Mouse (Mus musculus): ENCODE results near the gene Smbd1. TPM values are rescaled to one million over a fixed set of nuclear protein-coding genes. Genes with fewer than 3 reads are reported as not detected.

Smbd1 gene
- total RNA-seq, 2 experiments from 2014 or later = not detected

- intact Hi-C loops (cut with DNase I) = no loop called here
- no peak for DNase-seq (ENCODE audit: low spot score in 2 of 2)
Observed at GRCm38 (mm10) chr16:32764550-32764949, 45.7 kb downstream of the Smbd1 start.

Other genes with a start within 250 kb of the Smbd1 start
- 10 to 100 TPM; 89.4 to 97.8 TPM for gene Tfrc, start 201.6 kb downstream of the Smbd1 start, total RNA-seq (2021)
- gene Tnk2, start 166.6 kb downstream of the Smbd1 start, total RNA-seq (2021) = 100 to 1,000 TPM; 112 TPM
- not detected for gene Muc4, start 74.6 kb downstream of the Smbd1 start, total RNA-seq (2021)
- not detected for gene Muc20, start 13.0 kb downstream of the Smbd1 start, total RNA-seq (2021)
- 100 to 1,000 TPM; 122 to 135 TPM for gene Fyttd1, start 67.0 kb upstream of the Smbd1 start, total RNA-seq (2021)
- 10 to 100 TPM; 59.4 to 61.4 TPM for gene Rubcn, start 67.3 kb upstream of the Smbd1 start, total RNA-seq (2021)
- gene Lrch3, start 103.6 kb upstream of the Smbd1 start, total RNA-seq (2021) = 10 to 100 TPM; 28.9 to 31.6 TPM
- gene Iqcg, start 245.7 kb upstream of the Smbd1 start, total RNA-seq (2021) = 1 to 10 TPM; 4.4 to 6.2 TPM
- gene Rpl35a, start 246.0 kb upstream of the Smbd1 start, total RNA-seq (2021) = 100 to 1,000 TPM; 237 to 241 TPM

Data from left cerebral cortex, postnatal 14 days (tissue).